Mouse (Mus musculus): Measurements from ENCODE around the gene Nde1. TPM values are rescaled to one million over a fixed set of nuclear protein-coding genes. Genes with fewer than 3 reads are reported as not detected.

Nde1 gene
- 137 and 139 TPM in 2 replicates for polyA plus RNA-seq (2016; fragmentation: Nextera tagmentation; extraction: Ambion mirVana)

- WGBS = 1% methylated on average over 41 of the region's 43 CpGs
- Histone ChIP-seq H3K27ac (peak within 1 kb of the TSS; percentile 93), H3K9me3 (no peaks in the 10 kb centered on the region), H3K4me2 (replicated peaks) (peak within 1 kb of the TSS; percentile 65), H3K4me3 (peak within 1 kb of the TSS; percentile 80), H3K27me3 (no peaks in the 10 kb centered on the region), H3K36me3 (peaks cover 1% of the 10 kb centered on the region; the same call in 1 of the 2 replicates), H3K4me1 (peaks cover 30% of the 10 kb centered on the region), H3K9ac (peak within 1 kb of the TSS; percentile 87)
- peak; percentile 94 for ATAC-seq (ENCODE audit: insufficient number of reproducible peaks, insufficient read depth, low FRiP score, low TSS enrichment)
Observed at GRCm38 (mm10) chr16:14162988-14163416, at the start of gene Nde1, which contains the start of gene Marf1. TSS of gene Nde1 (plus strand) at chr16:14163275. TSS of gene Marf1 (minus strand) at chr16:14163351.

GRCm38 (mm10) chr16:14117299-14117698, 45.8 kb upstream of the Nde1 start:
- ATAC-seq (ENCODE audit: insufficient number of reproducible peaks, insufficient read depth, low FRiP score, low TSS enrichment) = no peak
- 87% methylated on average over 2 of the region's 2 CpGs for WGBS
- Histone ChIP-seq H3K27ac (no peak overlapping the region), H3K4me2 (replicated peaks) (no peak overlapping the region), H3K4me3 (no peak overlapping the region), H3K4me1 (no peaks in the 10 kb centered on the region), H3K27me3 (no peaks in the 10 kb centered on the region), H3K9ac (no peak overlapping the region), H3K36me3 (peaks cover 69% of the 10 kb centered on the region), H3K9me3 (no peaks in the 10 kb centered on the region)

GRCm38 (mm10) chr16:14120941-14121340, 42.1 kb upstream of the Nde1 start:
- Histone ChIP-seq H3K27ac (no peak overlapping the region), H3K4me3 (no peak overlapping the region), H3K4me1 (no peaks in the 10 kb centered on the region), H3K27me3 (no peaks in the 10 kb centered on the region), H3K36me3 (peaks cover 79% of the 10 kb centered on the region), H3K4me2 (replicated peaks) (no peak overlapping the region), H3K9ac (no peak overlapping the region), H3K9me3 (no peaks in the 10 kb centered on the region)
- 91% methylated on average over 5 of the region's 5 CpGs for WGBS
- no peak for ATAC-seq (ENCODE audit: insufficient number of reproducible peaks, insufficient read depth, low FRiP score, low TSS enrichment)

- WGBS = 93% methylated on average over 7 of the region's 7 CpGs
- Histone ChIP-seq H3K27me3 (no peaks in the 10 kb centered on the region), H3K27ac (no peak overlapping the region), H3K4me1 (no peaks in the 10 kb centered on the region), H3K36me3 (peaks cover 76% of the 10 kb centered on the region), H3K9ac (no peak overlapping the region), H3K4me3 (no peak overlapping the region), H3K4me2 (replicated peaks) (no peak overlapping the region), H3K9me3 (no peaks in the 10 kb centered on the region)
- ATAC-seq (ENCODE audit: insufficient number of reproducible peaks, insufficient read depth, low FRiP score, low TSS enrichment) = no peak
Observed at GRCm38 (mm10) chr16:14121563-14121962, 41.5 kb upstream of the Nde1 start.

- H3K36me3 ChIP-seq = peaks cover 72% of the 10 kb centered on the region
- H3K9ac ChIP-seq = no peak overlapping the region
- H3K27ac ChIP-seq = no peak overlapping the region
- no peak overlapping the region for H3K4me3 ChIP-seq
- H3K4me2 ChIP-seq (replicated peaks) = no peak overlapping the region
- H3K27me3 ChIP-seq = no peaks in the 10 kb centered on the region
- H3K4me1 ChIP-seq = no peaks in the 10 kb centered on the region
- ATAC-seq (ENCODE audit: insufficient number of reproducible peaks, insufficient read depth, low FRiP score, low TSS enrichment) = no peak
- no peaks in the 10 kb centered on the region for H3K9me3 ChIP-seq
Observed at GRCm38 (mm10) chr16:14122586-14122985, 40.5 kb upstream of the Nde1 start.

GRCm38 (mm10) chr16:14123901-14124300, 39.2 kb upstream of the Nde1 start:
- ATAC-seq (ENCODE audit: insufficient number of reproducible peaks, insufficient read depth, low FRiP score, low TSS enrichment) = no peak
- Histone ChIP-seq H3K4me2 (replicated peaks) (no peak overlapping the region), H3K9ac (no peak overlapping the region), H3K36me3 (peaks cover 84% of the 10 kb centered on the region), H3K4me3 (no peak overlapping the region), H3K27ac (no peak overlapping the region), H3K27me3 (no peaks in the 10 kb centered on the region), H3K4me1 (no peaks in the 10 kb centered on the region), H3K9me3 (no peaks in the 10 kb centered on the region)
- 91% methylated on average over 2 of the region's 2 CpGs for WGBS

GRCm38 (mm10) chr16:14124709-14125108, 38.4 kb upstream of the Nde1 start:
- Histone ChIP-seq H3K9ac (no peak overlapping the region), H3K9me3 (no peaks in the 10 kb centered on the region), H3K4me3 (no peak overlapping the region), H3K4me1 (no peaks in the 10 kb centered on the region), H3K27ac (no peak overlapping the region), H3K27me3 (no peaks in the 10 kb centered on the region), H3K4me2 (replicated peaks) (no peak overlapping the region), H3K36me3 (peaks cover 89% of the 10 kb centered on the region)
- no peak for ATAC-seq (ENCODE audit: insufficient number of reproducible peaks, insufficient read depth, low FRiP score, low TSS enrichment)
- WGBS = 95% methylated on average over 7 of the region's 7 CpGs

- Histone ChIP-seq H3K9me3 (no peaks in the 10 kb centered on the region), H3K4me2 (replicated peaks) (no peak overlapping the region), H3K4me1 (no peaks in the 10 kb centered on the region), H3K27ac (no peak overlapping the region), H3K4me3 (no peak overlapping the region), H3K27me3 (no peaks in the 10 kb centered on the region), H3K36me3 (peaks cover 90% of the 10 kb centered on the region), H3K9ac (no peak overlapping the region)
- no peak for ATAC-seq (ENCODE audit: insufficient number of reproducible peaks, insufficient read depth, low FRiP score, low TSS enrichment)
- WGBS = 94% methylated on average over 1 of the region's 1 CpGs
Observed at GRCm38 (mm10) chr16:14125253-14125652, 37.8 kb upstream of the Nde1 start.

- Histone ChIP-seq H3K27ac (no peak overlapping the region), H3K9me3 (no peaks in the 10 kb centered on the region), H3K27me3 (no peaks in the 10 kb centered on the region), H3K4me3 (no peak overlapping the region), H3K9ac (no peak overlapping the region), H3K4me2 (replicated peaks) (no peak overlapping the region), H3K4me1 (no peaks in the 10 kb centered on the region), H3K36me3 (peaks cover 89% of the 10 kb centered on the region)
- no peak for ATAC-seq (ENCODE audit: insufficient number of reproducible peaks, insufficient read depth, low FRiP score, low TSS enrichment)
Observed at GRCm38 (mm10) chr16:14128977-14129376, 34.1 kb upstream of the Nde1 start.

- Histone ChIP-seq H3K27ac (no peak overlapping the region), H3K27me3 (no peaks in the 10 kb centered on the region), H3K36me3 (peaks cover 87% of the 10 kb centered on the region), H3K4me1 (no peaks in the 10 kb centered on the region), H3K9me3 (no peaks in the 10 kb centered on the region), H3K4me2 (replicated peaks) (no peak overlapping the region), H3K4me3 (no peak overlapping the region), H3K9ac (no peak overlapping the region)
- no peak for ATAC-seq (ENCODE audit: insufficient number of reproducible peaks, insufficient read depth, low FRiP score, low TSS enrichment)
- WGBS = 91% methylated on average over 7 of the region's 7 CpGs
Observed at GRCm38 (mm10) chr16:14130796-14131195, 32.3 kb upstream of the Nde1 start.

GRCm38 (mm10) chr16:14131376-14131775, 31.7 kb upstream of the Nde1 start:
- Histone ChIP-seq H3K4me3 (no peak overlapping the region), H3K4me1 (no peaks in the 10 kb centered on the region), H3K36me3 (peaks cover 89% of the 10 kb centered on the region), H3K9ac (no peak overlapping the region), H3K4me2 (replicated peaks) (no peak overlapping the region), H3K27ac (no peak overlapping the region), H3K27me3 (no peaks in the 10 kb centered on the region), H3K9me3 (no peaks in the 10 kb centered on the region)
- no peak for ATAC-seq (ENCODE audit: insufficient number of reproducible peaks, insufficient read depth, low FRiP score, low TSS enrichment)
- 83% methylated on average over 3 of the region's 3 CpGs for WGBS

- no peaks in the 10 kb centered on the region for H3K27me3 ChIP-seq
- H3K4me1 ChIP-seq = no peaks in the 10 kb centered on the region
- H3K9ac ChIP-seq = no peak overlapping the region
- peaks cover 94% of the 10 kb centered on the region for H3K36me3 ChIP-seq
- ATAC-seq (ENCODE audit: insufficient number of reproducible peaks, insufficient read depth, low FRiP score, low TSS enrichment) = no peak
- no peak overlapping the region for H3K27ac ChIP-seq
- no peak overlapping the region for H3K4me2 ChIP-seq (replicated peaks)
- WGBS = 86% methylated on average over 5 of the region's 5 CpGs
- no peak overlapping the region for H3K4me3 ChIP-seq
- H3K9me3 ChIP-seq = no peaks in the 10 kb centered on the region
Observed at GRCm38 (mm10) chr16:14131838-14132237, 31.2 kb upstream of the Nde1 start.

- H3K27me3 ChIP-seq = no peaks in the 10 kb centered on the region
- H3K36me3 ChIP-seq = peaks cover 87% of the 10 kb centered on the region
- H3K9ac ChIP-seq = no peak overlapping the region
- H3K4me3 ChIP-seq = no peak overlapping the region
- no peak overlapping the region for H3K27ac ChIP-seq
- H3K9me3 ChIP-seq = no peaks in the 10 kb centered on the region
- no peaks in the 10 kb centered on the region for H3K4me1 ChIP-seq
- 94% methylated on average over 2 of the region's 2 CpGs for WGBS
- no peak overlapping the region for H3K4me2 ChIP-seq (replicated peaks)
- no peak for ATAC-seq (ENCODE audit: insufficient number of reproducible peaks, insufficient read depth, low FRiP score, low TSS enrichment)
Observed at GRCm38 (mm10) chr16:14135014-14135413, 28.1 kb upstream of the Nde1 start.
